Mouse (Mus musculus) hindbrain, embryonic 11.5 days (tissue): Measurements from ENCODE around the gene Ykt6. TPM values are rescaled to one million over a fixed set of nuclear protein-coding genes. Genes with fewer than 3 reads are reported as not detected.

ENCODE experiments used
- ATAC-seq: fragments of 200-750 bp; cut with Nextera tagmentation; 2 replicates; pipeline ENCODE4 v1.8.0; 2017; ENCODE audit warnings: mild to moderate bottlenecking, moderate TSS enrichment, moderate library complexity; ENCODE audit not compliant: low FRiP score
- DNase-seq: peaks from one replicate; pipeline ENCODE4 v3.0.0-alpha.2; 2015; ENCODE audit warnings: low spot score
- H3K27ac ChIP-seq: fragments of 300-500 bp; sonication (generic); 2 replicates; pipeline ENCODE4 v1.5.1; 2014; ENCODE audit warnings: mild to moderate bottlenecking, low read depth, low read length
- H3K27me3 ChIP-seq: fragments of 300-500 bp; sonication (generic); 2 replicates; pipeline ENCODE4 v1.6.1; 2014; ENCODE audit warnings: mild to moderate bottlenecking, low read length, moderate library complexity, mixed read lengths; ENCODE audit not compliant: control insufficient read depth, insufficient read depth
- H3K36me3 ChIP-seq: fragments of 300-500 bp; sonication (generic); 2 replicates; pipeline ENCODE4 v1.6.1; 2014; ENCODE audit warnings: mild to moderate bottlenecking, low read length, moderate library complexity, mixed read lengths; ENCODE audit not compliant: control insufficient read depth, insufficient read depth
- H3K4me1 ChIP-seq: fragments of 300-500 bp; sonication (generic); replicated peaks from 2 replicates; pipeline ENCODE4 v1.6.1; 2014; ENCODE audit warnings: low read length, mixed read lengths; ENCODE audit not compliant: control insufficient read depth, insufficient read depth
- H3K4me2 ChIP-seq: fragments of 300-500 bp; sonication (generic); replicated peaks from 2 replicates; pipeline ENCODE4 v1.6.1; 2014; ENCODE audit warnings: mild to moderate bottlenecking, low read depth, low read length
- H3K4me3 ChIP-seq: fragments of 300-500 bp; sonication (generic); 2 replicates; pipeline ENCODE4 v1.5.1; 2014; ENCODE audit warnings: low read depth, low read length
- H3K9ac ChIP-seq: fragments of 300-500 bp; sonication (generic); 2 replicates; pipeline ENCODE4 v1.6.1; 2014; ENCODE audit warnings: low read depth, low read length
- H3K9me3 ChIP-seq: fragments of 300-500 bp; sonication (generic); 2 replicates; pipeline ENCODE4 v1.6.1; 2016; ENCODE audit warnings: low read length; ENCODE audit not compliant: control insufficient read depth
- WGBS: fragments of 180-500 bp; shearing (Covaris S2); extraction: QIAGEN DNeasy Blood & Tissue Kit; methylation state at CpG from one replicate; pipeline ENCODE4 v1.1.7; 2014; 5-methylcytosine and 5-hydroxymethylcytosine counted together
- polyA plus RNA-seq: library from polyadenylated mRNA; unstranded; fragments of >200 nt; fragmentation: Nextera tagmentation; extraction: Ambion mirVana; gene quantifications from 2 replicates; pipeline ENCODE4 v1.2.1, GENCODE M21; 2014

Gene Ykt6
- polyA plus RNA-seq, 1 experiment from 2014 or later: 30.2 TPM

GRCm38 (mm10) chr11:5975068-5975467 lies 19.6 kb downstream of the Ykt6 start:
- no peak overlapping the region for H3K4me3 ChIP-seq
- no peaks in the 10 kb centered on the region for H3K36me3 ChIP-seq
- WGBS: 70% methylated on average over 2 of the region's 2 CpGs
- no peak overlapping the region for H3K4me2 ChIP-seq
- H3K4me1 ChIP-seq: peaks cover 3% of the 10 kb centered on the region; the same call in 1 of the 2 replicates
- DNase-seq (no peak), ATAC-seq (no peak)
- no peak overlapping the region for H3K27ac ChIP-seq
- H3K9ac ChIP-seq: no peak overlapping the region
- no peaks in the 10 kb centered on the region for H3K9me3 ChIP-seq
- H3K27me3 ChIP-seq: no peaks in the 10 kb centered on the region

- 32% methylated on average over 9 of the region's 9 CpGs for WGBS
- Histone ChIP-seq H3K9me3 (no peaks in the 10 kb centered on the region), H3K4me1 (peaks cover 3% of the 10 kb centered on the region; the same call in 1 of the 2 replicates), H3K4me3 (no peak overlapping the region), H3K27me3 (no peaks in the 10 kb centered on the region), H3K9ac (no peak overlapping the region), H3K36me3 (no peaks in the 10 kb centered on the region), H3K27ac (no peak overlapping the region), H3K4me2 (no peak overlapping the region)
- ATAC-seq (no peak), DNase-seq (no peak)
Measured at GRCm38 (mm10) chr11:5976106-5976505, 20.6 kb downstream of the Ykt6 start.

GRCm38 (mm10) chr11:5979088-5979487 lies 23.6 kb downstream of the Ykt6 start:
- Histone ChIP-seq H3K4me3 (no peak overlapping the region), H3K36me3 (no peaks in the 10 kb centered on the region), H3K27me3 (no peaks in the 10 kb centered on the region), H3K27ac (no peak overlapping the region), H3K9me3 (no peaks in the 10 kb centered on the region), H3K4me1 (peaks cover 3% of the 10 kb centered on the region; the same call in 1 of the 2 replicates), H3K4me2 (no peak overlapping the region), H3K9ac (no peak overlapping the region)
- WGBS: 90% methylated on average over 7 of the region's 7 CpGs
- ATAC-seq (no peak), DNase-seq (no peak)

GRCm38 (mm10) chr11:5980108-5980507 lies 24.6 kb downstream of the Ykt6 start:
- Histone ChIP-seq H3K9me3 (no peaks in the 10 kb centered on the region), H3K36me3 (no peaks in the 10 kb centered on the region), H3K4me2 (no peak overlapping the region), H3K27me3 (no peaks in the 10 kb centered on the region), H3K4me1 (peaks cover 3% of the 10 kb centered on the region; the same call in 1 of the 2 replicates), H3K4me3 (no peak overlapping the region), H3K27ac (no peak overlapping the region), H3K9ac (no peak overlapping the region)
- ATAC-seq (no peak), DNase-seq (no peak)
- 87% methylated on average over 2 of the region's 2 CpGs for WGBS

- Histone ChIP-seq H3K4me3 (no peak overlapping the region), H3K36me3 (no peaks in the 10 kb centered on the region), H3K4me2 (no peak overlapping the region), H3K4me1 (peaks cover 3% of the 10 kb centered on the region; the same call in 1 of the 2 replicates), H3K27ac (no peak overlapping the region), H3K9me3 (no peaks in the 10 kb centered on the region), H3K9ac (no peak overlapping the region), H3K27me3 (no peaks in the 10 kb centered on the region)
- no peak for DNase-seq
- ATAC-seq: no peak
- 57% methylated on average over 8 of the region's 8 CpGs for WGBS
Measured at GRCm38 (mm10) chr11:5980561-5980960, 25.1 kb downstream of the Ykt6 start.

GRCm38 (mm10) chr11:5981323-5981722 lies 25.8 kb downstream of the Ykt6 start:
- Histone ChIP-seq H3K27ac (no peak overlapping the region), H3K4me1 (no peaks in the 10 kb centered on the region; the same call in 1 of the 2 replicates), H3K27me3 (no peaks in the 10 kb centered on the region), H3K4me3 (no peak overlapping the region), H3K9ac (no peak overlapping the region), H3K4me2 (no peak overlapping the region), H3K36me3 (no peaks in the 10 kb centered on the region), H3K9me3 (no peaks in the 10 kb centered on the region)
- WGBS: 91% methylated on average over 7 of the region's 7 CpGs
- no peak for DNase-seq
- no peak for ATAC-seq

GRCm38 (mm10) chr11:5983629-5984028 lies 28.1 kb downstream of the Ykt6 start:
- H3K27me3 ChIP-seq: no peaks in the 10 kb centered on the region
- H3K4me1 ChIP-seq: no peaks in the 10 kb centered on the region
- no peak overlapping the region for H3K27ac ChIP-seq
- no peak for ATAC-seq
- H3K4me3 ChIP-seq: no peak overlapping the region
- no peak overlapping the region for H3K4me2 ChIP-seq
- no peaks in the 10 kb centered on the region for H3K9me3 ChIP-seq
- no peak overlapping the region for H3K9ac ChIP-seq
- no peaks in the 10 kb centered on the region for H3K36me3 ChIP-seq
- WGBS: 89% methylated on average over 5 of the region's 5 CpGs
- no peak for DNase-seq

- H3K9me3 ChIP-seq: no peaks in the 10 kb centered on the region
- 86% methylated on average over 10 of the region's 10 CpGs for WGBS
- H3K27me3 ChIP-seq: no peaks in the 10 kb centered on the region
- no peak overlapping the region for H3K4me2 ChIP-seq
- ATAC-seq (no peak), DNase-seq (no peak)
- no peak overlapping the region for H3K9ac ChIP-seq
- H3K27ac ChIP-seq: no peak overlapping the region
- H3K4me3 ChIP-seq: no peak overlapping the region
- H3K4me1 ChIP-seq: no peaks in the 10 kb centered on the region
- no peaks in the 10 kb centered on the region for H3K36me3 ChIP-seq
Measured at GRCm38 (mm10) chr11:5988126-5988525, 32.6 kb downstream of the Ykt6 start.

- Histone ChIP-seq H3K4me2 (no peak overlapping the region), H3K27me3 (no peaks in the 10 kb centered on the region), H3K36me3 (no peaks in the 10 kb centered on the region), H3K27ac (no peak overlapping the region), H3K4me1 (no peaks in the 10 kb centered on the region), H3K9ac (no peak overlapping the region), H3K4me3 (no peak overlapping the region), H3K9me3 (no peaks in the 10 kb centered on the region)
- DNase-seq (no peak), ATAC-seq (no peak)
- 84% methylated on average over 16 of the region's 16 CpGs for WGBS
Measured at GRCm38 (mm10) chr11:5989954-5990593, 34.6 kb downstream of the Ykt6 start.
